Mouse (Mus musculus): Measurements from ENCODE around the gene Btbd2.

Btbd2 gene

GRCm38 (mm10) chr10:80674851-80675404 lies 18.1 kb upstream of the Btbd2 start:
- in situ Hi-C loops (cut with MboI; ENCODE audit: unreplicated experiment in 2 of 2), result loop anchor here (25.0 kb wide), 2 partner anchors 238 to 513 kb away; partner anchors contain the start of genes 1600002K03Rik (in 1 of the 2), Cirbp (in 1 of the 2) and Tcf3 (in 1 of the 2)

- in situ Hi-C loops (cut with MboI; ENCODE audit: unreplicated experiment in 2 of 2), result no loop called here
These were observed 17.4 kb upstream of the Btbd2 start for GRCm38 (mm10) chr10:80674161-80674711.

GRCm38 (mm10) chr10:80673690-80674089 lies 16.8 kb upstream of the Btbd2 start:
- in situ Hi-C loops (cut with MboI; ENCODE audit: unreplicated experiment in 2 of 2), result no loop called here

GRCm38 (mm10) chr10:80671936-80672690 lies 15.2 kb upstream of the Btbd2 start:
- in situ Hi-C loops (cut with MboI; ENCODE audit: unreplicated experiment in 2 of 2), result no loop called here

GRCm38 (mm10) chr10:80671251-80671650 lies 14.4 kb upstream of the Btbd2 start:
- in situ Hi-C loops (cut with MboI; ENCODE audit: unreplicated experiment in 2 of 2), result no loop called here

- in situ Hi-C loops (cut with MboI; ENCODE audit: unreplicated experiment in 2 of 2), result no loop called here
These were observed 13.7 kb upstream of the Btbd2 start for GRCm38 (mm10) chr10:80670531-80670930.

- in situ Hi-C loops (cut with MboI; ENCODE audit: unreplicated experiment in 2 of 2), result no loop called here
These were observed 13.0 kb upstream of the Btbd2 start for GRCm38 (mm10) chr10:80669737-80670485.

GRCm38 (mm10) chr10:80669018-80669417 lies 12.1 kb upstream of the Btbd2 start:
- in situ Hi-C loops (cut with MboI; ENCODE audit: unreplicated experiment in 2 of 2), result no loop called here

- in situ Hi-C loops (cut with MboI; ENCODE audit: unreplicated experiment in 2 of 2), result no loop called here
These were observed 11.7 kb upstream of the Btbd2 start for GRCm38 (mm10) chr10:80668614-80669013.

GRCm38 (mm10) chr10:80666837-80667412 lies 10.1 kb upstream of the Btbd2 start:
- in situ Hi-C loops (cut with MboI; ENCODE audit: unreplicated experiment in 2 of 2), result no loop called here

- in situ Hi-C loops (cut with MboI; ENCODE audit: unreplicated experiment in 2 of 2), result no loop called here
These were observed 9.3 kb upstream of the Btbd2 start for GRCm38 (mm10) chr10:80665981-80666733.

- in situ Hi-C loops (cut with MboI; ENCODE audit: unreplicated experiment in 2 of 2), result no loop called here
These were observed 8.6 kb upstream of the Btbd2 start for GRCm38 (mm10) chr10:80665459-80665858.

GRCm38 (mm10) chr10:80665016-80665380 lies 8.1 kb upstream of the Btbd2 start:
- in situ Hi-C loops (cut with MboI; ENCODE audit: unreplicated experiment in 2 of 2), result no loop called here

GRCm38 (mm10) chr10:80664197-80665015 lies 7.5 kb upstream of the Btbd2 start:
- in situ Hi-C loops (cut with MboI; ENCODE audit: unreplicated experiment in 2 of 2), result no loop called here

GRCm38 (mm10) chr10:80663485-80664196 lies 6.8 kb upstream of the Btbd2 start:
- in situ Hi-C loops (cut with MboI; ENCODE audit: unreplicated experiment in 2 of 2), result no loop called here

- in situ Hi-C loops (cut with MboI; ENCODE audit: unreplicated experiment in 2 of 2), result no loop called here
These were observed 4.3 kb upstream of the Btbd2 start for GRCm38 (mm10) chr10:80661149-80661548.

GRCm38 (mm10) chr10:80659213-80659612 lies 2.3 kb upstream of the Btbd2 start:
- in situ Hi-C loops (cut with MboI; ENCODE audit: unreplicated experiment in 2 of 2), result loop anchor here in 1 of 2 experiments (5.0 kb wide), 2 partner anchors 33 to 37 kb away; partner anchors contain the start of gene Csnk1g2

GRCm38 (mm10) chr10:80658841-80659202 lies 2.0 kb upstream of the Btbd2 start:
- in situ Hi-C loops (cut with MboI; ENCODE audit: unreplicated experiment in 2 of 2), result loop anchor here in 1 of 2 experiments (5.0 kb wide), 2 partner anchors 33 to 37 kb away; partner anchors contain the start of gene Csnk1g2
